Mouse (Mus musculus) intestine, embryonic 14.5 days (tissue): ENCODE measurements around the gene Vmn2r84. TPM values are rescaled to one million over a fixed set of nuclear protein-coding genes. Genes with fewer than 3 reads are reported as not detected.
A peak's percentile ranks its signal among the peaks of the same experiment; 100 is the strongest.
"Not testable (repeated sequence)": the region's sequence is repeated elsewhere in the genome, so short reads cannot be mapped to it uniquely, and the experiment has no call there.

Source experiments
- ATAC-seq: fragments of 200-750 bp; cut with Nextera tagmentation; replicated peaks from 2 replicates; pipeline ENCODE4 v1.8.0; 2017; ENCODE audit warnings: low read depth, moderate number of reproducible peaks, moderate TSS enrichment, moderate library complexity; ENCODE audit not compliant: low FRiP score, low TSS enrichment
- DNase-seq: peaks from one replicate; pipeline ENCODE4 v3.0.0-alpha.2; 2018; ENCODE audit warnings: low spot score
- H3K27ac ChIP-seq: fragments of 300-500 bp; sonication (generic); 2 replicates; pipeline ENCODE4 v1.5.1; 2014; ENCODE audit warnings: low read depth, mild to moderate bottlenecking, control low read depth
- H3K27me3 ChIP-seq: fragments of 300-500 bp; sonication (generic); replicated peaks from 2 replicates; pipeline ENCODE4 v1.6.1; 2014; ENCODE audit warnings: low read length, control low read depth; ENCODE audit not compliant: control insufficient read depth, insufficient read depth
- H3K36me3 ChIP-seq: fragments of 300-500 bp; sonication (generic); 2 replicates; pipeline ENCODE4 v1.6.1; 2014; ENCODE audit warnings: low read length, control low read depth; ENCODE audit not compliant: control insufficient read depth, insufficient read depth
- H3K4me1 ChIP-seq: fragments of 300-500 bp; sonication (generic); replicated peaks from 2 replicates; pipeline ENCODE4 v1.6.1; 2014; ENCODE audit warnings: low read length, control low read depth, mixed read lengths; ENCODE audit not compliant: control insufficient read depth, insufficient read depth
- H3K4me2 ChIP-seq: fragments of 300-500 bp; sonication (generic); 2 replicates; pipeline ENCODE4 v1.6.1; 2014; ENCODE audit warnings: low read length
- H3K4me3 ChIP-seq: fragments of 300-500 bp; sonication (generic); 2 replicates; pipeline ENCODE4 v1.5.1; 2014; ENCODE audit warnings: low read depth, low read length, control low read depth, mixed read lengths
- H3K9ac ChIP-seq: fragments of 300-500 bp; sonication (generic); 2 replicates; pipeline ENCODE4 v1.6.1; 2014; ENCODE audit warnings: mild to moderate bottlenecking, low read length
- H3K9me3 ChIP-seq: fragments of 300-500 bp; sonication (generic); 2 replicates; pipeline ENCODE4 v1.6.1; 2016; ENCODE audit warnings: low read length, control low read depth; ENCODE audit not compliant: control insufficient read depth
- WGBS: fragments of 180-500 bp; shearing (Covaris S2); extraction: QIAGEN DNeasy Blood & Tissue Kit; methylation state at CpG from one replicate; pipeline ENCODE4 v1.1.7; 2014; 5-methylcytosine and 5-hydroxymethylcytosine counted together
- polyA plus RNA-seq: library from polyadenylated mRNA; unstranded; fragments of >200 nt; fragmentation: Nextera tagmentation; extraction: Ambion mirVana; gene quantifications from 2 replicates; pipeline ENCODE4 v1.2.1, GENCODE M21; 2014

Vmn2r84 gene
- polyA plus RNA-seq, result not detected in 2 replicates

- no peaks in the 10 kb centered on the region for H3K9me3 ChIP-seq
- DNase-seq (no peak), ATAC-seq (no peak)
- H3K27ac ChIP-seq, result no peak within 1 kb of the TSS
- H3K4me1 ChIP-seq, result no peaks in the 10 kb centered on the region
- no peak within 1 kb of the TSS for H3K9ac ChIP-seq
- no peaks in the 10 kb centered on the region for H3K27me3 ChIP-seq
- H3K4me2 ChIP-seq, result no peak within 1 kb of the TSS
- H3K36me3 ChIP-seq, result no peaks in the 10 kb centered on the region
- H3K4me3 ChIP-seq, result no peak within 1 kb of the TSS
Measured at GRCm38 (mm10) chr10:130394232-130394631, at the start of gene Vmn2r84. TSS of gene Vmn2r84 (minus strand) at chr10:130394332.

- H3K36me3 ChIP-seq, H3K27me3 ChIP-seq, H3K4me1 ChIP-seq, H3K4me3 ChIP-seq, H3K9me3 ChIP-seq, H3K4me2 ChIP-seq, DNase-seq, ATAC-seq, H3K27ac ChIP-seq, H3K9ac ChIP-seq: not testable (repeated sequence)
- WGBS, result 82% methylated on average over 11 of the region's 11 CpGs
Measured at GRCm38 (mm10) chr10:130434185-130434898, 40.2 kb upstream of the Vmn2r84 start.

GRCm38 (mm10) chr10:130429603-130430002 lies 35.5 kb upstream of the Vmn2r84 start, which contains the start of gene Vmn2r85:
TSS of gene Vmn2r85 (minus strand) at chr10:130429703.
- not testable (repeated sequence) for ATAC-seq, H3K27me3 ChIP-seq, H3K4me3 ChIP-seq, DNase-seq, H3K9ac ChIP-seq, H3K4me1 ChIP-seq, H3K36me3 ChIP-seq, H3K9me3 ChIP-seq, H3K4me2 ChIP-seq, H3K27ac ChIP-seq

- not testable (repeated sequence) for H3K4me1 ChIP-seq, H3K9ac ChIP-seq, DNase-seq, H3K4me2 ChIP-seq, H3K27ac ChIP-seq, ATAC-seq, H3K36me3 ChIP-seq, H3K27me3 ChIP-seq, H3K9me3 ChIP-seq, H3K4me3 ChIP-seq
- 68% methylated on average over 2 of the region's 2 CpGs for WGBS
Measured at GRCm38 (mm10) chr10:130422368-130422767, 28.2 kb upstream of the Vmn2r84 start.

GRCm38 (mm10) chr10:130420401-130420800 lies 26.3 kb upstream of the Vmn2r84 start:
- WGBS, result 82% methylated on average over 3 of the region's 3 CpGs

GRCm38 (mm10) chr10:130419954-130420353 lies 25.8 kb upstream of the Vmn2r84 start:
- not testable (repeated sequence) for ATAC-seq, H3K27me3 ChIP-seq
- WGBS, result 71% methylated on average over 2 of the region's 2 CpGs

More at GRCm38 (mm10) chr10:130420401-130420800, 26.3 kb upstream of the Vmn2r84 start:
- Histone ChIP-seq H3K36me3 (no peaks in the 10 kb centered on the region), H3K4me2 (no peak overlapping the region), H3K4me1 (no peaks in the 10 kb centered on the region), H3K27ac (no peak overlapping the region), H3K4me3 (no peak overlapping the region), H3K27me3 (no peaks in the 10 kb centered on the region), H3K9ac (no peak overlapping the region), H3K9me3 (no peaks in the 10 kb centered on the region)
- no peak for ATAC-seq
- DNase-seq, result no peak

GRCm38 (mm10) chr10:130416352-130416751 lies 22.2 kb upstream of the Vmn2r84 start:
- H3K9me3 ChIP-seq, H3K27ac ChIP-seq, H3K27me3 ChIP-seq, H3K4me3 ChIP-seq, H3K4me1 ChIP-seq, DNase-seq, H3K9ac ChIP-seq, H3K36me3 ChIP-seq, ATAC-seq, H3K4me2 ChIP-seq: not testable (repeated sequence)

More at GRCm38 (mm10) chr10:130419954-130420353, 25.8 kb upstream of the Vmn2r84 start:
- not testable (repeated sequence) for H3K4me2 ChIP-seq, H3K4me1 ChIP-seq, H3K9me3 ChIP-seq, H3K4me3 ChIP-seq, H3K27ac ChIP-seq, H3K9ac ChIP-seq, DNase-seq, H3K36me3 ChIP-seq

GRCm38 (mm10) chr10:130412167-130412698 lies 18.1 kb upstream of the Vmn2r84 start:
- DNase-seq, H3K36me3 ChIP-seq, H3K4me1 ChIP-seq, H3K4me2 ChIP-seq, H3K9ac ChIP-seq, H3K27ac ChIP-seq, H3K27me3 ChIP-seq, H3K9me3 ChIP-seq, H3K4me3 ChIP-seq: not testable (repeated sequence)
- WGBS, result 50% methylated on average over 27 of the region's 35 CpGs
- ATAC-seq, result peak; percentile 68

GRCm38 (mm10) chr10:130375145-130375544 lies 19.0 kb downstream of the Vmn2r84 start:
- Histone ChIP-seq H3K4me3 (no peak overlapping the region), H3K9me3 (no peaks in the 10 kb centered on the region), H3K4me1 (no peaks in the 10 kb centered on the region), H3K9ac (no peak overlapping the region), H3K27ac (no peak overlapping the region), H3K36me3 (no peaks in the 10 kb centered on the region), H3K4me2 (no peak overlapping the region), H3K27me3 (no peaks in the 10 kb centered on the region)
- DNase-seq (no peak), ATAC-seq (no peak)
- 90% methylated on average over 2 of the region's 2 CpGs for WGBS
